Mouse (Mus musculus) neural tube, embryonic 11.5 days (tissue): ENCODE results near the gene Zfp317. TPM values are rescaled to one million over a fixed set of nuclear protein-coding genes. Genes with fewer than 3 reads are reported as not detected.

Experiments used
- ATAC-seq: fragments of 200-750 bp; cut with Nextera tagmentation; 2 replicates; pipeline ENCODE4 v1.8.0; 2017; ENCODE audit warnings: moderate number of reproducible peaks, mild to moderate bottlenecking, moderate TSS enrichment, moderate library complexity; ENCODE audit not compliant: insufficient read depth, low FRiP score, low TSS enrichment
- DNase-seq: peaks from one replicate; pipeline ENCODE4 v3.0.0-alpha.2; 2015; ENCODE audit warnings: low spot score
- H3K27ac ChIP-seq: fragments of 300-500 bp; sonication (generic); 2 replicates; pipeline ENCODE4 v1.5.1; 2014; ENCODE audit warnings: low read depth, mild to moderate bottlenecking, low read length
- H3K27me3 ChIP-seq: fragments of 300-500 bp; sonication (generic); 2 replicates; pipeline ENCODE4 v1.6.1; 2014; ENCODE audit warnings: mild to moderate bottlenecking, low read length, mixed read lengths; ENCODE audit not compliant: control insufficient read depth, insufficient read depth
- H3K36me3 ChIP-seq: fragments of 300-500 bp; sonication (generic); 2 replicates; pipeline ENCODE4 v1.6.1; 2014; ENCODE audit warnings: mild to moderate bottlenecking, low read length, moderate library complexity, mixed read lengths; ENCODE audit not compliant: control insufficient read depth, insufficient read depth
- H3K4me1 ChIP-seq: fragments of 300-500 bp; sonication (generic); 2 replicates; pipeline ENCODE4 v1.6.1; 2014; ENCODE audit warnings: low read length, mixed read lengths; ENCODE audit not compliant: control insufficient read depth, insufficient read depth
- H3K4me2 ChIP-seq: fragments of 300-500 bp; sonication (generic); 2 replicates; pipeline ENCODE4 v1.6.1; 2014; ENCODE audit warnings: low read depth, mild to moderate bottlenecking, moderate library complexity
- H3K4me3 ChIP-seq: fragments of 300-500 bp; sonication (generic); 2 replicates; pipeline ENCODE4 v1.5.1; 2014; ENCODE audit warnings: low read depth, low read length
- H3K9ac ChIP-seq: fragments of 300-500 bp; sonication (generic); 2 replicates; pipeline ENCODE4 v1.6.1; 2014; ENCODE audit warnings: mild to moderate bottlenecking, low read length
- H3K9me3 ChIP-seq: fragments of 300-500 bp; sonication (generic); 2 replicates; pipeline ENCODE4 v1.6.1; 2016; ENCODE audit warnings: low read length; ENCODE audit not compliant: control insufficient read depth
- WGBS: fragments of 180-500 bp; shearing (Covaris S2); extraction: QIAGEN DNeasy Blood & Tissue Kit; methylation state at CpG from one replicate; pipeline ENCODE4 v1.1.7; 2014; 5-methylcytosine and 5-hydroxymethylcytosine counted together
- polyA plus RNA-seq: library from polyadenylated mRNA; unstranded; fragments of >200 nt; fragmentation: Nextera tagmentation; extraction: Ambion mirVana; gene quantifications from 2 replicates; pipeline ENCODE4 v1.2.1, GENCODE M21; 2014

Zfp317 gene
- polyA plus RNA-seq, result 35.6 and 37.9 TPM in 2 replicates

DNA sequence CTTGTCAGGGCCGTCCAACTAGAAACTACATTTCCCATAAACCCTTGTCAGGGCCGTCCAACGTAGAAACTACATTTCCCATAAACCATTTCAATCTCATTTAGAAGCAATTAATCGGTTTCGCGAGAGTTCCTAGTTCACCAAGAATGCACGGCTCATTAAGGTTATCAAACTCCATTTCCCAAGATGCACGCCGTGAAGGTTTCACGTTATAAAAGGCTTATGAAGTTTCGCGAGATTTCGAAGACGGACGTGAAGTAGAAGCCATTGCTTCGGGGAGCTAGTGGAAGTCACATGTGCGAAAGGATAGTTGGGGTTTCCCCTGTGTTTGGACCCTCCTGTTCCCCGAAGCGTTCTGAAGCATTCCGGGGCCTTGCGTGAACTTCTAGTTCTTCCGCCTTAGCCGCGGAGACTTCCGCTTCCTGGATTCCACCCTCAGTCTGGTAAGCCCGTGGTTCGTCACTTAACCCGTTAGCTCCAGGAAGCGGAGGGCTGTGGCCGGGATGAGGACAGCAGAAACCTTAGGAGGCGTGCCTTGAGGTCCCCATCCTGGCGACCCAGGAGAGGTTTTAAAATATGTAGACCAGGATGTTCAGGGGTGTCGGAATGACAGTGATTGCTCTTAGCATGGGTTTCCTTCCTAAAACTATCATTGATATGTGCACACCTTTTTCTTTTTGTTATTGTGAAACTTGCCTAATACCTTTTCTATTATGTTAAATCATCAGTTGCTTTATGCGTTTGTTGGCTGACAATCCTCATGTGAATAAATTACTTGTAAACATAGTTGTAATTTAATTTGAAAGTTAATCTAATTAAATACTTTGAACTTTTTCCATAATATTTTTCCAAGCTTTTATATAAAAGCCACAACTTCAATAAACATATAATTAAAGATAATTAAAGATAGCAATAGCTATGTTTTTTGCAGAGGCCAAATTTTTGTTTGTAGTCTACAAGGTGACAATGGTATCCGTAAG, at the start of gene Zfp317:
TSS of gene Zfp317 (plus strand) at position 260 of the 980 bp plus-strand sequence.
- H3K4me1 ChIP-seq, result no peaks in the 10 kb centered on the region
- H3K27me3 ChIP-seq, result no peaks in the 10 kb centered on the region
- H3K9me3 ChIP-seq, result no peaks in the 10 kb centered on the region
- DNase-seq (peak; percentile 91), ATAC-seq (peak; percentile 95)
- peak within 1 kb of the TSS; percentile 49 for H3K4me3 ChIP-seq
- no peaks in the 10 kb centered on the region for H3K36me3 ChIP-seq
- peak within 1 kb of the TSS; percentile 39 for H3K4me2 ChIP-seq
- H3K9ac ChIP-seq, result peak within 1 kb of the TSS; percentile 43
- WGBS, result 2% methylated on average over 35 of the region's 35 CpGs
- peak within 1 kb of the TSS; percentile 61; the same call in 1 of the 2 replicates for H3K27ac ChIP-seq

GRCm38 (mm10) chr9:19582317-19582716, 39.6 kb upstream of the Zfp317 start, which contains the start of gene Olfr855:
Gene Olfr855 (plus strand): TSS chr9:19582617.
- DNase-seq, result no peak
- Histone ChIP-seq H3K36me3 (no peaks in the 10 kb centered on the region), H3K9me3 (0 out of 2 replicates have a peak, but pooled peaks cover 2% of the 10 kb centered on the region)

GRCm38 (mm10) chr9:19621297-19621696, 605 bp upstream of the Zfp317 start:
- no peaks in the 10 kb centered on the region for H3K9me3 ChIP-seq
- no peak overlapping the region for H3K9ac ChIP-seq
- no peak overlapping the region for H3K4me2 ChIP-seq
- H3K27ac ChIP-seq, result no peak overlapping the region
- ATAC-seq (0 out of 2 replicates have a peak, but pooled peaks have one; percentile 15), DNase-seq (no peak)
- 92% methylated on average over 3 of the region's 3 CpGs for WGBS
- no peaks in the 10 kb centered on the region for H3K27me3 ChIP-seq
- no peak overlapping the region for H3K4me3 ChIP-seq
- no peaks in the 10 kb centered on the region for H3K4me1 ChIP-seq
- H3K36me3 ChIP-seq, result no peaks in the 10 kb centered on the region

More at GRCm38 (mm10) chr9:19582317-19582716, 39.6 kb upstream of the Zfp317 start, which contains the start of gene Olfr855:
- no peak within 1 kb of the TSS for H3K4me3 ChIP-seq
- H3K27me3 ChIP-seq, result no peaks in the 10 kb centered on the region
- no peak for ATAC-seq
- H3K4me2 ChIP-seq, result no peak within 1 kb of the TSS
- H3K9ac ChIP-seq, result no peak within 1 kb of the TSS
- H3K27ac ChIP-seq, result no peak within 1 kb of the TSS
- no peaks in the 10 kb centered on the region for H3K4me1 ChIP-seq

GRCm38 (mm10) chr9:19629574-19629973, 7.7 kb downstream of the Zfp317 start:
- no peak for DNase-seq
- Histone ChIP-seq H3K4me3 (no peak overlapping the region), H3K4me1 (no peaks in the 10 kb centered on the region), H3K27ac (no peak overlapping the region), H3K9ac (no peak overlapping the region), H3K9me3 (no peaks in the 10 kb centered on the region), H3K4me2 (no peak overlapping the region), H3K36me3 (peaks cover 2% of the 10 kb centered on the region), H3K27me3 (no peaks in the 10 kb centered on the region)
- ATAC-seq, result no peak

GRCm38 (mm10) chr9:19645193-19645592, 23.3 kb downstream of the Zfp317 start:
- Histone ChIP-seq H3K27me3 (no peaks in the 10 kb centered on the region), H3K9me3 (no peaks in the 10 kb centered on the region), H3K27ac (no peak overlapping the region), H3K4me1 (no peaks in the 10 kb centered on the region), H3K9ac (no peak overlapping the region), H3K4me3 (no peak overlapping the region), H3K4me2 (no peak overlapping the region), H3K36me3 (peaks cover 17% of the 10 kb centered on the region)
- 96% methylated on average over 3 of the region's 3 CpGs for WGBS
- no peak for ATAC-seq
- no peak for DNase-seq

- H3K4me1 ChIP-seq, result no peaks in the 10 kb centered on the region
- 86% methylated on average over 6 of the region's 6 CpGs for whole genome bisulfite sequencing
- ATAC-seq, result no peak
These were observed 68.4 kb downstream of the Zfp317 start for GRCm38 (mm10) chr9:19690281-19690680.

GRCm38 (mm10) chr9:19691426-19691825, 69.5 kb downstream of the Zfp317 start:
- no peak overlapping the region for H3K9ac ChIP-seq
- no peaks in the 10 kb centered on the region for H3K27me3 ChIP-seq
- no peak overlapping the region for H3K4me2 ChIP-seq
- H3K4me3 ChIP-seq, result no peak overlapping the region
- H3K36me3 ChIP-seq, result no peaks in the 10 kb centered on the region
- no peaks in the 10 kb centered on the region for H3K4me1 ChIP-seq
- DNase-seq (no peak), ATAC-seq (no peak)
- H3K27ac ChIP-seq, result no peak overlapping the region
- no peaks in the 10 kb centered on the region for H3K9me3 ChIP-seq
- 83% methylated on average over 1 of the region's 1 CpGs for WGBS

More at GRCm38 (mm10) chr9:19690281-19690680, 68.4 kb downstream of the Zfp317 start:
- no peak for DNase-seq
- Histone ChIP-seq H3K9ac (no peak overlapping the region), H3K4me3 (no peak overlapping the region), H3K4me2 (no peak overlapping the region), H3K27ac (no peak overlapping the region), H3K27me3 (no peaks in the 10 kb centered on the region), H3K9me3 (no peaks in the 10 kb centered on the region), H3K36me3 (no peaks in the 10 kb centered on the region)

DNA sequence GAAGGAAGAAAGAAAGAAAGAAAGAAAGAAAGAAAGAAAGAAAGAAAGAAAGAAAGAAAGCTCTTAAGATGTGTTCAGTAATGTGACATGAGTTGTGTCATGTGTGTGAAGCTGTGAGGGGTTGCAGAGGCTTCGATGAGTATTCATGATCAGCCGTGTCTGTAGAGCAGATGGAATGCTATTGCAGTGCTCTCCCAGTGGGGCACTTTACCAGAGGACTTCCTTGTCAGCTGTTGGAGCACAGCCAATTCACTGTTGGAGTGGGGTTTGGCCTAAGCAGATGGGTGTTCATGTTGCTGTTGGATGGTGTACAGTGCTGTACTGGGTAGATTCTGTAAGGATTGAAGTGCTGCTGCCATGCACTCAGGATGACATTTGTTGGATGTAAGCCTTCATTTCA, 70.5 kb downstream of the Zfp317 start:
- DNase-seq, result no peak
- Histone ChIP-seq H3K27me3 (no peaks in the 10 kb centered on the region), H3K4me1 (no peaks in the 10 kb centered on the region), H3K9me3 (no peaks in the 10 kb centered on the region), H3K9ac (no peak overlapping the region), H3K36me3 (no peaks in the 10 kb centered on the region), H3K4me2 (no peak overlapping the region), H3K4me3 (no peak overlapping the region), H3K27ac (no peak overlapping the region)
- 100% methylated on average over 2 of the region's 2 CpGs for WGBS
- no peak for ATAC-seq
